Mouse (Mus musculus) intestine, postnatal 0 days (tissue): ENCODE measurements around the gene Cryzl2. TPM values are rescaled to one million over a fixed set of nuclear protein-coding genes. Genes with fewer than 3 reads are reported as not detected.

Source experiments
- ATAC-seq: fragments of 200-750 bp; cut with Nextera tagmentation; 2 replicates; pipeline ENCODE4 v1.8.0; 2017; ENCODE audit warnings: mild to moderate bottlenecking, moderate TSS enrichment, moderate library complexity
- H3K27ac ChIP-seq: fragments of 300-500 bp; sonication (generic); 2 replicates; pipeline ENCODE4 v1.5.1; 2014; ENCODE audit warnings: mild to moderate bottlenecking, low read depth, low read length, moderate library complexity
- H3K27me3 ChIP-seq: fragments of 300-500 bp; sonication (generic); replicated peaks from 2 replicates; pipeline ENCODE4 v1.6.1; 2014; ENCODE audit warnings: low read length, mixed read lengths; ENCODE audit not compliant: control insufficient read depth, insufficient read depth
- H3K36me3 ChIP-seq: fragments of 300-500 bp; sonication (generic); 2 replicates; pipeline ENCODE4 v1.6.1; 2014; ENCODE audit warnings: mild to moderate bottlenecking, moderate library complexity; ENCODE audit not compliant: control insufficient read depth, insufficient read depth
- H3K4me1 ChIP-seq: fragments of 300-500 bp; sonication (generic); replicated peaks from 2 replicates; pipeline ENCODE4 v1.6.1; 2014; ENCODE audit warnings: antibody characterized with exemption, low read length, mixed read lengths; ENCODE audit not compliant: control insufficient read depth, insufficient read depth
- H3K4me2 ChIP-seq: fragments of 300-500 bp; sonication (generic); replicated peaks from 2 replicates; pipeline ENCODE4 v1.6.1; 2014; ENCODE audit warnings: low read depth, mild to moderate bottlenecking, moderate library complexity
- H3K4me3 ChIP-seq: fragments of 300-500 bp; sonication (generic); 2 replicates; pipeline ENCODE4 v1.5.1; 2014; ENCODE audit warnings: low read depth, low read length
- H3K9ac ChIP-seq: fragments of 300-500 bp; sonication (generic); 2 replicates; pipeline ENCODE4 v1.6.1; 2014; ENCODE audit warnings: mild to moderate bottlenecking, low read depth, low read length
- H3K9me3 ChIP-seq: fragments of 300-500 bp; sonication (generic); 2 replicates; pipeline ENCODE4 v1.6.1; 2016; ENCODE audit warnings: mixed run types; ENCODE audit not compliant: control insufficient read depth
- CTCF ChIP-seq: sonication (generic); IDR thresholded peaks from 2 replicates; pipeline ENCODE4 v1.5.1; 2016; ENCODE audit warnings: low read depth, mild to moderate bottlenecking, control low read depth, antibody characterized with exemption, moderate library complexity
- WGBS: fragments of 180-500 bp; shearing (Covaris S2); extraction: QIAGEN DNeasy Blood & Tissue Kit; methylation state at CpG from one replicate; pipeline ENCODE4 v1.1.7; 2014; 5-methylcytosine and 5-hydroxymethylcytosine counted together
- polyA plus RNA-seq: library from polyadenylated mRNA; unstranded; fragments of >200 nt; fragmentation: Nextera tagmentation; extraction: Ambion mirVana; gene quantifications from 2 replicates; pipeline ENCODE4 v1.2.1, GENCODE M21; 2015

The Cryzl2 gene
- polyA plus RNA-seq, 1 experiment from 2014 or later: 8.8 TPM

- H3K27ac ChIP-seq: no peak overlapping the region
- no peak overlapping the region for H3K4me2 ChIP-seq
- TF ChIP-seq CTCF: no peak
- H3K9me3 ChIP-seq: no peaks in the 10 kb centered on the region
- H3K4me3 ChIP-seq: no peak overlapping the region
- no peak overlapping the region for H3K9ac ChIP-seq
- H3K4me1 ChIP-seq: no peaks in the 10 kb centered on the region
- H3K36me3 ChIP-seq: no peaks in the 10 kb centered on the region
- 53% methylated on average over 9 of the region's 9 CpGs for WGBS
- no peaks in the 10 kb centered on the region for H3K27me3 ChIP-seq
- ATAC-seq: no peak
Observed at GRCm38 (mm10) chr1:157513559-157513958, 55.2 kb downstream of the Cryzl2 start.

GRCm38 (mm10) chr1:157514298-157514697, 55.9 kb downstream of the Cryzl2 start:
- Histone ChIP-seq H3K27ac (no peak overlapping the region), H3K9ac (no peak overlapping the region), H3K36me3 (no peaks in the 10 kb centered on the region), H3K4me1 (peaks cover 3% of the 10 kb centered on the region; the same call in 1 of the 2 replicates), H3K4me3 (no peak overlapping the region), H3K9me3 (no peaks in the 10 kb centered on the region), H3K27me3 (no peaks in the 10 kb centered on the region), H3K4me2 (no peak overlapping the region)
- TF ChIP-seq CTCF: no peak
- ATAC-seq: no peak
- 29% methylated on average over 4 of the region's 4 CpGs for WGBS

GRCm38 (mm10) chr1:157516838-157517808, 58.7 kb downstream of the Cryzl2 start:
- H3K4me1 ChIP-seq: peaks cover 3% of the 10 kb centered on the region; the same call in 1 of the 2 replicates
- TF ChIP-seq CTCF: no peak
- no peaks in the 10 kb centered on the region for H3K9me3 ChIP-seq
- no peak for ATAC-seq
- no peak overlapping the region for H3K4me3 ChIP-seq
- WGBS: 85% methylated on average over 8 of the region's 8 CpGs
- no peaks in the 10 kb centered on the region for H3K27me3 ChIP-seq
- no peaks in the 10 kb centered on the region for H3K36me3 ChIP-seq
- no peak overlapping the region for H3K4me2 ChIP-seq
- no peak overlapping the region for H3K9ac ChIP-seq
- no peak overlapping the region for H3K27ac ChIP-seq

- ATAC-seq: no peak
- WGBS: 62% methylated on average over 4 of the region's 4 CpGs
- H3K4me2 ChIP-seq: no peak overlapping the region
- no peak overlapping the region for H3K9ac ChIP-seq
- no peak for TF ChIP-seq CTCF
- H3K4me3 ChIP-seq: no peak overlapping the region
- H3K9me3 ChIP-seq: no peaks in the 10 kb centered on the region
- H3K27ac ChIP-seq: no peak overlapping the region
- H3K36me3 ChIP-seq: no peaks in the 10 kb centered on the region
- H3K4me1 ChIP-seq: peaks cover 3% of the 10 kb centered on the region; the same call in 1 of the 2 replicates
- no peaks in the 10 kb centered on the region for H3K27me3 ChIP-seq
Observed at GRCm38 (mm10) chr1:157518111-157518523, 59.7 kb downstream of the Cryzl2 start.

- H3K4me1 ChIP-seq: peaks cover 3% of the 10 kb centered on the region; the same call in 1 of the 2 replicates
- no peak for ATAC-seq
- H3K4me2 ChIP-seq: no peak overlapping the region
- H3K27me3 ChIP-seq: no peaks in the 10 kb centered on the region
- no peak overlapping the region for H3K4me3 ChIP-seq
- no peaks in the 10 kb centered on the region for H3K36me3 ChIP-seq
- TF ChIP-seq CTCF: no peak
- H3K9ac ChIP-seq: no peak overlapping the region
- H3K9me3 ChIP-seq: no peaks in the 10 kb centered on the region
- WGBS: 52% methylated on average over 2 of the region's 2 CpGs
- no peak overlapping the region for H3K27ac ChIP-seq
Observed at GRCm38 (mm10) chr1:157519396-157519795, 61.0 kb downstream of the Cryzl2 start.

- no peaks in the 10 kb centered on the region for H3K27me3 ChIP-seq
- TF ChIP-seq CTCF: no peak
- H3K4me2 ChIP-seq: no peak overlapping the region
- H3K9ac ChIP-seq: no peak overlapping the region
- no peaks in the 10 kb centered on the region for H3K36me3 ChIP-seq
- ATAC-seq: no peak
- H3K27ac ChIP-seq: no peak overlapping the region
- WGBS: 93% methylated on average over 5 of the region's 5 CpGs
- peaks cover 6% of the 10 kb centered on the region; the same call in 1 of the 2 replicates for H3K4me1 ChIP-seq
- no peak overlapping the region for H3K4me3 ChIP-seq
- no peaks in the 10 kb centered on the region for H3K9me3 ChIP-seq
Observed at GRCm38 (mm10) chr1:157522322-157522721, 63.9 kb downstream of the Cryzl2 start.
